Mouse (Mus musculus) Patski (cell line): ENCODE measurements around the gene Gm20388. TPM values are rescaled to one million over a fixed set of nuclear protein-coding genes. Genes with fewer than 3 reads are reported as not detected.

Experiments
- ATAC-seq: fragments of 100-300 bp; one replicate; pipeline ENCODE4 v1.8.0; 2021
- CTCF ChIA-PET: fragments of 350-600 bp; sonication (Branson Sonifier 250); formaldehyde crosslinking; loops from one replicate; lab custom pipeline; 2022; ENCODE audit warnings: inconsistent platforms; lab: Charles Lee
- POLR2A ChIA-PET: fragments of 350-600 bp; sonication (Branson Sonifier 250); formaldehyde crosslinking; loops from one replicate; lab custom pipeline; 2022; ENCODE audit warnings: antibody characterized with exemption, inconsistent platforms; lab: Charles Lee
- DNase-seq: peaks from one replicate; pipeline ENCODE4 v3.0.0-alpha.2; 2011; ENCODE audit warnings: low read depth, low spot score
- H3K27me3 ChIP-seq: fragments of 371-371 bp; one replicate; pipeline ENCODE4 v1.5.1; 2021
- CTCF ChIP-seq: fragments of 100-300 bp; IDR thresholded peaks from one replicate; pipeline ENCODE4 v1.5.1; 2021
- in situ Hi-C: fragments of 300-500 bp; cut with MboI; formaldehyde crosslinking; loops from 3 replicates; pipeline ENCODE4 v1.11.1; 2018; ENCODE audit warnings: low pct_unique_long_range_greater_than_20kb, mixed read lengths
- polyA plus RNA-seq: library from polyadenylated mRNA; unstranded; gene quantifications from one replicate; pipeline ENCODE4 v1.2.3, GENCODE M21; 2021

The Gm20388 gene
- polyA plus RNA-seq, 1 experiment from 2014 or later, result 86.7 TPM

DNA sequence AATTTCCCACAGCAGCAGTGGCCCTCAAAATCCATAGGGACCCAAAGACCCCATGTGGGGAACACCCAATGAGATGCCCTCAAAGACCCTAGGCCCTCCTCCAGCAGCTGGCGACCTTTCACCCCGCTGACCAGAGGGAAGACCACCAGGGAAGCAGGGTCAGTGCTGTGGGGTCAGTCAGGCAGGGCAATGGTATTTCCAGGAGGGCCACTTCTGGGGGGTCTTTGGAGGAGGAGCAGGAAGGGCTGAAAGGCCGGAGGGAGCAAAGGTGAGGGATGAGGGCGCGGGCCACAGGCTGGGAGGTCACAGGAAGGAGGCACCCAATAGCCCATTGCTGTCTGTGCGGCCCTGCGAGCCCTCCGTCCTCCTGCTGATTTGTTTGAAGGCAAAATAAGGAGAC, 1539.6 kb downstream of the Gm20388 start:
- ATAC-seq, result no peak

DNA sequence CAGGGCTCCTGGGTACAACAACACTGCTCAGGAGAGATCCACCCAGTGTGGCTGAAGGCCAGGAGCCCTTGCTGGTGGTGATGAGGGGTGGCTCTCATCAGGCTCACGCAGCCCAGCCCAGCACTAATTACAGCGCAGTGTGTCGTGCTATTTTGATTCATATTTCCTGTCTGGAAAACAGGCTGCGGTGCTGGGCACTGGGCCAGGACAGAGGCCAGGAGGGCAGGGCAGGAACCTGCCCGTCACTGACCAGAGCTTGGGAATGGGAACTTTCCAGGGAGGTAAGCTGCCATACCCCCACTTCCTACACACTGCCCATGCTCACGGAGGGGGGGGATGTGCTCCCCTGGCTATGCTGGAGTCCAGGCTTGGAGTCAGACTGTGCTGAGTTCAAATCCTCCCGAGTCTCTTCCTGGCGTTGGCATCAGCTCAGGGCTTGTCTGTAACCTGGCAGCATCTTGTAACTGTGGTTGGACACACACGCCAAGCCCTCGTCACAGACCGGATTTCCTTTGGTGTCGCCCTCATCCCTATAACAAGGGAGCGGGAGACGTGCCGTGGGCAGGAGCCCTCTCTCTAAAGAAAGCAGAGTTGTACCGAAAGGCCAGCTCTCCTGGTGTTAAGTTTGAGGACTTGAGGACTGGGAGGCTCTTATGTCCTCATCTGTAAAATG, 1540.9 kb downstream of the Gm20388 start:
- POLR2A ChIA-PET, result interaction anchor here (0.7 kb wide), 1 partner anchor 10 kb away, joined by 3 read pairs; no protein-coding TSS in a partner anchor

More for the DNA sequence above, 1539.6 kb downstream of the Gm20388 start:
- in situ Hi-C loops, result no loop called here
- no peaks in the 10 kb centered on the region for H3K27me3 ChIP-seq
- CTCF ChIA-PET, result no interaction called here
- DNase-seq, result no peak
- no peak for TF ChIP-seq CTCF
- POLR2A ChIA-PET, result no interaction called here

DNA sequence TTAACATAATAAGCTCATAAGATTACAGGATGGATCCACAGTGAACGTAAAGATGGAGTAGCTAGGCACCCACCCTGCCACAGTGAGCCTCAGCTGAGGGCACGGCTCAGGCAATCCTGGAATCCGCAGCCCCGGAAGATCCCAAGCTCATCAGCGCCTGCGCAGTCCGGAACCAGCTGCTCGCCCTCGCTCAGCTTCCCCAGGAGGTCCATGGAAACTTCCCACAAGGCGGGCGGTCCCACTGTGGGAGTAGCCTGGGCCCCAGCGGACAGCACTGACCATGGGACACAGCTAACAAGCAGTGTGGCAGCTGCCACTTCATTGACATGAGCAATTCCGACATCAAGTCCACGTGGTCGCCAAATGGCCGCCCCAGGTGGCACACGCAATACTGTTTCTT, 1544.1 kb downstream of the Gm20388 start:
- in situ Hi-C loops, result no loop called here

More for the DNA sequence above, 1540.9 kb downstream of the Gm20388 start:
- DNase-seq (peak; percentile 60), ATAC-seq (peak; percentile 27)
- in situ Hi-C loops, result no loop called here
- no peaks in the 10 kb centered on the region for H3K27me3 ChIP-seq
- no peak for TF ChIP-seq CTCF
- CTCF ChIA-PET, result no interaction called here

DNA sequence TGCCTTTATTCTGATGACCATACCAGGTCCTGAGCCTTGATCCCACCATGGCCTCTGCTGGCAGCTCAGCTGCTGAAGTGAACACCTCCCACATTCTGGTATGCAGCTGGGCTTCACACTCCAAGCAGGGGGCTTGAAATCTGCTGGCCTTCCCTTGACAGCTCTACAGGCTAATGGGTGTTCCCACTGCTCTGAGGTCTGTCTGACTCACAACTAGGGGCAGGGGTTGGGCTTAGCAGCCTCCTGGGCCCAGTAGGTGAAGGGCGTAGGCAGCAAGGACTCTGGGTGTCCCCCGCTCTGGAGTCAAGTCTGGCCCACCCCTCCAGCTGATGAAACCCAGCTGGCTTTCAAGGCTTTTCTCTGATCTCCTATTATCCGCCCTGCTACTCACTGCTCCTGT, 1550.6 kb downstream of the Gm20388 start:
- in situ Hi-C loops, result no loop called here
- no peak for ATAC-seq
- TF ChIP-seq CTCF, result no peak
- POLR2A ChIA-PET, result no interaction called here
- H3K27me3 ChIP-seq, result no peaks in the 10 kb centered on the region
- CTCF ChIA-PET, result no interaction called here
- no peak for DNase-seq

More for the DNA sequence above, 1544.1 kb downstream of the Gm20388 start:
- ATAC-seq (no peak), DNase-seq (no peak)
- H3K27me3 ChIP-seq, result no peaks in the 10 kb centered on the region
- no peak for TF ChIP-seq CTCF
- CTCF ChIA-PET, result no interaction called here
- POLR2A ChIA-PET, result no interaction called here

DNA sequence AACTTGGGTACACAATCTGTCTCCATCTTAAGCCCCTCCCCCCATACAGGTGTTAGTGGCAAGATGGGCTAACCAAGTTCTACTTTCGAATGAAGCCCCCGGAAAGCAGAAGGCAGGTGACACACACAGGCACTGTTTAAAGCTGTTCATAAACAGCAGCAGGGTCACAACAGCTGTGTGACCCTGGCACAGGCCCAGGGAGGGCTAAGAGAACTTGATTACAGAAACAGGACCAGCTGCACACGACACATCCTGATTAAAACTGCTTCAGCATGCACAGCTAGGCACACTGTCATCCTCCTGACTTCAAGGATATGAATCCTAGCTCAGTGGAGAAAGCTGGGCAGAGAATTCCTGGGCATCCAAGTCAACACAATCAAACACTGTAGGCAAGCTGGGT, 1551.5 kb downstream of the Gm20388 start:
- in situ Hi-C loops, result no loop called here
- ATAC-seq, result no peak
- POLR2A ChIA-PET, result no interaction called here

DNA sequence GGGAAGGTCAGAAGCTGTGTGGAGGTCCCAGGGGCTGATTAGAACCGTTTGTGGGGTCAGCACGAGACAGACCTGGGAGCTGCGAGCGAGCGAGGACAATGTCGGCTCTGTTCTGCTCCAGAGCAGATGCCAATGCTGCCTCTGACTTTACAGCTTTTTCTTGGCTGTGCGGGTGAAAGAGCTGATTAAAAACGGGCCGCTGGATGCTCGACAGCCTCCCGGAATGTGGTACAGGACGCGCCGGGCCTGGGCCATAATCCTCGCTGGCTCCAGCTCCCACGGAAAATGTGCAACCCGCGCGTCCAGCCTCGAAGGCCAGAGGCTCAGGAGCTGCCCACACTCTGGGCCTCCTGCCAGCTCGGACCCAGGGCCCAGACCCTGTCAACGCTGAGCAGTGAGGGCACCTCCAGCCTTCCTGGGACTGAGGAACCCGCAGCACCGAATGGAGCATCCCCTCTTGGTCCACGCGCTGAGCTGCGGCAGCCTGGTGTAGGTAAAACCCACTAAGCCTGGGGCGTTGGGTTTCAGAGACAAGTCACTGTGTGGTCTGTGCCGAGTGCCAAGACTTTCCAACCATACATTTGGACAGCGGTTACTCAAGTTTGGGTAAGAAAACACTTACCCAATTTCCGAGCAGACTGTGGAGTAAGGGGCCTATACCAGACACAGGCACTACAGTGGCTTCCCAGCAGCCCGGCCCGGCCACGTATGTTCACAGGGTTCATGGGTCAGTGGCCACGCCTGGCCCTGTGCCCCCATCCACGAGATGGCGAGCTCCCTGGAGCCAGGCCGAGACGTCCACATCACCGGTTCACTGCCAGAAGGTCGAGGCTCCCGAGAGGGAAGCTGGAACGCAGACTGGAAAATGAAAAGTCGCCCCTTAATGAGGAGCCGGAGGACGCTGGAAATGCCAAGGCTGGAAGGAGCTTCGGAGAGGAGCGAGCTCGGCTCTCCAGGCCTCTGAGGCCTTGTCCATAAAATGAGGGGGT, 1557.7 kb downstream of the Gm20388 start:
- POLR2A ChIA-PET, result no interaction called here
- DNase-seq, result no peak

More for the DNA sequence above, 1551.5 kb downstream of the Gm20388 start:
- CTCF ChIA-PET, result no interaction called here
- no peak for DNase-seq
- TF ChIP-seq CTCF, result no peak
- no peaks in the 10 kb centered on the region for H3K27me3 ChIP-seq

DNA sequence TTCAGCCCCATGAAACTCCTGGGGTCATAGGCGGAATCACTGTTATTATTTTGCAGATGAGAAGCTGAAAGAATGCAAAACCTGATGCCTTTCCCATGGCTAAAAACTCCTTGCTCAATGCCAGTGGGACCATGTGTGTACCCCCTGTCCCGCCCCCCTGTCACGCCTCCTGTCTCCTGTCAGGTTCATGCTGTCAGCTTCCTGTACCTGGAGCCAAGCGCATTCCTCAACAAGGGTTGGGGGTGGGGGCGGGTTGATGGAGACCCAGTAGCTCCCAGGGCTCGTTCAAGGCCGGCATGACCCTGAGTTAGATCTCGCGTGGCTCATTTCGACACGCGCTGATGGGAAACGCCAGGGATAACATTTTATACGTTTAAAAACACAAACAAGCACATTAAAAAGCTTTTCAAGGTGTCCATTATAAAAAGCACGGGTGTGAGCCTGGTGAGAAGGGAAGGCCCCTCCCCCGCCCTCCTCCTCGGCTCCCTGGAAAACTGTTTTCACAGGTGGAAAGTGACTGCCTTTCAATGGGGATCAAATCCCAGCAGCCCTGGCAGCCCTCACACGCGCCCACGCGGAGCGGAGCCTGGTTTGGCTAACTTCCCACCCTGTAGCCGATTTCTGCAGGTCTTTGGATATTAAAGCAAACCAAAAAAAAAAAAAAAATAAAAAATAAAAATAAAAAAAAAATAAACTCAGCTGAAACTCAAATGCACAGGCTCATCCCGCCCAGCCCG, 1563.7 kb downstream of the Gm20388 start:
- in situ Hi-C loops, result no loop called here
- CTCF ChIA-PET, result no interaction called here
- no peaks in the 10 kb centered on the region for H3K27me3 ChIP-seq
- DNase-seq (no peak), ATAC-seq (no peak)
- TF ChIP-seq CTCF, result no peak
- POLR2A ChIA-PET, result interaction anchor here (0.6 kb wide), 2 partner anchors 90 to 148 kb away, joined by 3 to 4 read pairs; no protein-coding TSS in a partner anchor

More for the DNA sequence above, 1557.7 kb downstream of the Gm20388 start:
- ATAC-seq, result no peak
- in situ Hi-C loops, result no loop called here
- H3K27me3 ChIP-seq, result no peaks in the 10 kb centered on the region
- CTCF ChIA-PET, result no interaction called here
- no peak for TF ChIP-seq CTCF

DNA sequence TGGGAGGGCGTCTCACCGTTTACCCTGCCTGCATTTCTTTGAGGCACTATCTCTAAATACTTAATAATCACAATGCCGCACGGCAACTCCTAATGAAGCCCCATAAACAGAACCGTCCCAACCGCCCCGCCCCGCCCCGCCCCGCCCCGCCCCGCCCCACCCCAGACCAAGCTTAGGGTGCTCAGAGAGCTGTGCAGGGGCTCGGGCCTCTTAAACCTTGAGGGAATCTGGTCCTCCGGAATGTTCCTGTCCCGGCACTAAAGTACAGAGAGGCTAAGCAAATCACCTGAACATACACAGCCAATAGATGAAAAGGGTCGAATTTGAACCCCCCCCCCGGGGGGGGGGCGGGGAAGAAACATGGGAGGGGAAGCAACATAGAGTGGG, 1564.2 kb downstream of the Gm20388 start:
- no peak for ATAC-seq
- no peak for TF ChIP-seq CTCF
- ChIA-PET CTCF (no interaction called here), POLR2A (interaction anchor here (0.6 kb wide), 1 partner anchor 89 kb away, joined by 4 read pairs; no protein-coding TSS in a partner anchor)
- no peak for DNase-seq
- H3K27me3 ChIP-seq, result no peaks in the 10 kb centered on the region
- in situ Hi-C loops, result no loop called here

DNA sequence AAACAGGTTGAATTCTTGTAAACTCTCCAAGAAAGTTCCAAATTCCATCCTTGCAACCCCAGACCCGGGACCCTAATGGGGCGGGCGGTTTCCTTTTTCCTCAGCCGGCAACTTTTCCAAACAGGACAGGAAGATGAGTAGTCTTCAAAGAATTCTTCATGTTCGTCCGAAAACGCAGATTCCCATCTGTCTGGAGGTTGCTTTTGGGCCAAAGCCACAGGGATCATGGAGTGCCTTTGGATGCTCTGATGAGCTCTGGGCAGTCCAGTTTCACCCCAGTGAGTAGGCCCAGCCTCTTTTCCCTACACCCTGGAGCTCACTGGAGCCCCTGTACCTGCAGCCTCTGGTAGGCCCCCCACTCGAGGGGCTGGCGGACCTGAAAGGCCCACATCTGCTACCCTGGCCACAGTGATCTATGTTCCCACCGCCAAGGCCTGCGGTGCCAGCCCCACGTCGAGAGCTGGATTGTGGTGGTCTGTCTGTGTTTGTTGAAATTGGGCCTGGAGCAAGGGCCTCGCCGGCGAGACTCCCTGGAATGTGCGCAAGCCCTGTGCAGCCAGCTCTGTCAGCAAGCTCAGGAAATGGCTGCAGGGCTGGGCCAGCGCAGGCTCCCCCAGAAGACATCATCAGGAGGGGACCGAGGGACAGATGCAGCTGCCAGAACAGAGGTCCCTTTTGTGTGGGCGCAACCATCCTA, 1567.4 kb downstream of the Gm20388 start:
- no peak for TF ChIP-seq CTCF
- ChIA-PET POLR2A (no interaction called here), CTCF (no interaction called here)
- H3K27me3 ChIP-seq, result no peaks in the 10 kb centered on the region
- DNase-seq, result peak; percentile 38
- in situ Hi-C loops, result no loop called here
- ATAC-seq, result no peak

DNA sequence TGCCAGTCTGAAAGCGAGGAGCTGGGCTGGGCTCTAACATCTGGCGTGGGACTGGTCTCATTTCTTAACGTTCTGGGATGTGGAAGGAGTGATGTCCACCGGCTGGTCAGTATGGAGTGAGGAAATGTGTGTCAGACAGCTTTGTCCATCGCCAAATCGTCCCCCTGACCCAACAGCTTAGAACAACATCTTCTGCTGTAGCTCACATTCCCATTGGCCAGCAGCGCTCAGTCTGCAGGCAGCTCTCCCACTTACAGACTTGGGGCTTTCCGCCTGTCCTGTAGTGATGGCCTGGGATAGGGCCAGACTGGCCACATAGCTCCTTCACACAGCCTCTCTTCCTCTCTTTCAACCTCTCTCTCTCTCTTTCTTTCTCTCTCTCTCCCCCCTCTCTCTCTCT, 1568.5 kb downstream of the Gm20388 start:
- no peak for ATAC-seq
- TF ChIP-seq CTCF, result no peak
- DNase-seq, result no peak
- ChIA-PET CTCF (no interaction called here), POLR2A (interaction anchor here (0.5 kb wide), 1 partner anchor 31 kb away, joined by 3 read pairs; no protein-coding TSS in a partner anchor)
- in situ Hi-C loops, result no loop called here
- no peaks in the 10 kb centered on the region for H3K27me3 ChIP-seq
